Mouse (Mus musculus) cerebellum, adult 18-20 months (tissue): ENCODE data around the gene Tas2r119.
"Not testable (repeated sequence)": the region's sequence is repeated elsewhere in the genome, so short reads cannot be mapped to it uniquely, and the experiment has no call there.

Experiments used
- DNase-seq, 2 experiments: peaks; one replicate each; pipeline ENCODE4 v3.0.0; 2021

The Tas2r119 gene

DNA sequence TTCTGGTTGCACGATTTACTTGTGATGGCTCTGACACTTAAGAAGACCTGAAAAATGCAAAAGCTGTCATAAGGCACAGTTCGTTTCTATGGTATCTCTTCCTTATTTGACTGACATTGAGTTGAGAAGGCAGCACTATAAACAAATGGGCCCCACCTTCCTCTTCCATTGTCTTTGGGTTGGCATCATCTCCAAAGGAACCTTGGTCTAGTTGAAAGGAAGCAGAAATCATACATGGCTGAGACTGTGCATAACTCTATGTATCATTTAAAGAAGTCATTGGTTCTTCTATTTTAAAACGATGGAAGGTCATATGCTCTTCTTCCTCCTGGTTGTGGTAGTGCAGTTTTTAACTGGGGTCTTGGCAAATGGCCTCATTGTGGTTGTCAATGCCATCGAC is at the start of gene Tas2r119:
Gene Tas2r119, plus strand, starts transcription at position 301 of the 400 bp plus-strand sequence.
- no peak for DNase-seq

DNA sequence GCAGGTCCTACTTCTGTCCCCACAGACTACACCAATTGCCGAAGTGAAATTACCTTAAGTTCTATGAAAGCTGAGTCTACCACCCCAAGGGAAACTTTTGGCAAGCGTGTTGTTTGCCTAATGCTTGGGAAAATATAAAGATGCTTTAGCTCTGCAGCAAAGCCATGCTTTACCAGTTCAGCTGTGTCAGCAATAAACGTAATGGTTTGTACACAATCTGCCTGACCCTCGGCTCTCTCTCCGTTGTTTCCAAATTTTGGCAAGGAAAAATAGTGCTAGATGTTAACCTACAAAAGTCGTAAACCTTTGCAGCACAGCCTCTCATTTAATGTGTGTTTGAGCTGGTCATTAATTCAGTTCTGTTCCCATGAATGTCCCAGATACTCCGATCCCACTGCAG is 44.8 kb upstream of the Tas2r119 start:
- no peak for DNase-seq

DNA sequence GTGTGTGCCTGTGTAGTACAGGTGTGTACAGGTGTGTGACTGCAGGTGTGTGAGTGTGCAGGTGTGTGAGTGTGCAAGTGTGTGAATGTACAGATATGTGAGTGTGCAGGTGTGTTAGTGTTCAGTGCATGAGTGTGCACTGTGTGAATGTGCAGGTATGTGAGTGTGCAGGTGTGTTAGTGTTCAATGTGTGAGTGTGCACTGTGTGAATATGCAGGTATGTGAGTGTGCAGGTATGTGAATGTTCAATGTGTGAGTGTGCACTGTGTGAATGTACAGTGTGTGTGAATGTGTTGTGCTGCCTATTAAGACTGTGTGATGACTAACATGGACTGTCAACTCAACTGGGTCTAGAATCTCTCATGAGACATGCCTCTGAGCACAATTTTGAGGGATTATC is 35.4 kb upstream of the Tas2r119 start:
- DNase-seq: no peak

DNA sequence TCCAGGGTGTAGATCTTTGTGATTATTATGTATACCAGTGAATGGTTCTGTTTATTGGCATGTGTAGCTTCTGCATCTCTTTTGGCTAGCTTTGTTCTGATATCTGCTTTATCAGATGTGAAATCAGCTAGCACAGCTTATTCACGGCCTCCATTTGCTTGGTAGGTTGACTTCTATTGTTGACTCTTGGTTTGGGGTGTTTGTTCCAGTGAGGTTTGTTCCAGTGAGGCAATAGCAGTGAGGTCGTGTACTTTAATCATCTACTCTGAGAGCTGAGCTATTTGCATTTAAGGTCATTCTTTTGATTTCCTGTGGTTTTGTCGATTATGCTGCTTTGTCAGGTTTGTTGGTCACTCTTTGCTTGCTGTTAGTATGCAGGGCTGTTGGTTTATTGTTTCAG is 32.8 kb upstream of the Tas2r119 start:
- no peak for DNase-seq

DNA sequence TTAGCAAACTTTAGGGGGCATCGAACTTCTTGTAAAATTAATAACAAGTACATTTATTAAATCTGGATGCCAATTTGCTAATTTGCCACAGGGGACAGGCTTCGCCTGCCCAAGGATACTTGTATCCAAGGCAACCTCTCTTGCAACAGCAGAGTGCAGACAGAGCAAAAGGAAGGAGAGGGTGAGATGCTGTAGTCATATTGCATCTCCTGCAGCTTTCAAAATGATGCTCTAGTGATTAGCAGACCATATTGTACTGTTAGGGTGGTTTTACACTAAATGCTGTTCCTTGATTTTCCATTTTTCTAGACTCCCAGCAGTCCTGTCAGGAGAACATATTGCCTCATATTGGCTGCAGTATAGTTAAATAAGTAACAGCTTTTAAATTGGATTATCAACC is 23.7 kb upstream of the Tas2r119 start:
- no peak for DNase-seq

DNA sequence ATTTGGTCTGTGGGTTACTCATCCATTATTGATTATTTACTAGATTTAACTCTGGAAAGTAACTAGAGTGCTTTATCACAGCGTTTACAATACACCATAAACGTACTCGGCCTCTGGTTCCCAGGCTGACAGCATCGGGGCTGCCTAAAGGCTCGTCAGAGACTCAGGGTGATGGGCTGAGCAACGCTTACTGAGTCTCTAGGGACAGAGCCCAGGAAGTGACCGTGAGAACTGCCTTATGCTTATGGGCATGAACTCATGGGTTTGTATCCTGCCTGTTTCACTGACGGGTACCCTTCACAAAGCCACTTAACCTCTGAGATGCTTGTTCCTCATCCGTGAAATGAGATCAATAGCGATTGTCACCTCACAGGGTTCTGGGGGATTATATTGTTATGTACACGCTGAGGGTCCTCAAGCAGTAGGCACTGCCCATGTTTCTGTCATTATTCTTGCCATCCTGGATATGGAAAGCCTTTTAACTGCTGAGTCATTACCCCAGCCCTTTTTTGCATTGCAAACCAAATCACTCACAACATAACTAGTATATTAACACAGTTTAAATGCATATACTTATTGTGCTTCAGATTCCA is 23.1 kb upstream of the Tas2r119 start:
- no peak for DNase-seq

DNA sequence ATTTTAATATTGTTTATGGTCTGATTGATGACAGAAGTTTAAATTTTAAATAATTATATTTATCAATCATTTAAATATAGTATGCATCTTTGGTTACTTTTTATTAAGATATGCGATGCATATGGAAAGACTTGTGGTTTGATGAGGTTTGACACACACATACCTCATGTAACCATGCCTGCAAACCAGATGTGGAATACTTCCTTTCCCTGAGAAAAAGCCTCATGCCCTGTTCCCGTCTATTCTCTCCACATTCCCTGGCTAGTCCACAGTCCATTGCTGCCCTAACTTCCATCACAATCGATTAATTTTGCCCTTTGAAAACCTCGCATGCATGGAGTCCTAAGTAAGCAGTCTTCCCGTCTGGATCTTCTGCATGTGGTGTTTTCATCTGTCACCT is 21.0 kb upstream of the Tas2r119 start:
- DNase-seq: no peak

DNA sequence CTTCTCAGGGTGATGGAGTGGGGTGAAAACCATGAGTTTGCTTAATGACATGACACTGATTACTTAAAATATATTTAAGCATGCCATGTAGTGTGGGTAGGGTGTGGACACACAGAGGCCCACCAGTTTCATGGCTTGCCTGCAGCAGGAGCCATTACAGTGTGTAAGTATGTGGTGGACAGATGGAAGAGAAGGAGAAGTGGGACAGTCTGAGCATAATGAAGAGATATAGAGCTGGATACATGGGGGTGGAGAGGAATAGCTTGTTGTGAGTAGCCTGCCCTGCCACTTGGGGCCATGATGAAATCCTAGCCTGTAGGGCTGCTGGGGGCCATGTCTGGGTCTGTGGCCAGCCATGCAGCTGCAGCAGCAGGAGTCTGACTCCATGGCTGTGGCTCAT is 16.8 kb upstream of the Tas2r119 start:
- DNase-seq: no peak

DNA sequence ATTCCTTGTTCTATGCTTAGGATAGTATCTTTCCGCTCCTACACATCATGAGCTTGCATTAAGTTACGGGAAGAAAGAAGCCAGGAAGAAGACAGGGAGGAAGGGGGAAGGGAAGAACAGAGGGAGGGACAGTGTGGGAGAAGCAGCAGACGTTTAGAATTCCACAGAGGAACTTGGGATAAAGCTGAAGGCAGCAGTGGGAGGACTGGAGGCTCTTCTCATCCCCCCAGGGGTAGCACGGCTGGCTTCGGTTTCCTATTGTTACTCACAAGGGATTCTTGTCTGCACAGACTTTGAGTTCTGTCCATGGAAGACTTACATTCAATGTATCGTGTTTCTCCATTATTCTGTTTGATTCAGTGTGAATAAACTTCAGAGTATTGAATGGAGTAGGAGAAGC is 5.3 kb upstream of the Tas2r119 start:
- no peak for DNase-seq

DNA sequence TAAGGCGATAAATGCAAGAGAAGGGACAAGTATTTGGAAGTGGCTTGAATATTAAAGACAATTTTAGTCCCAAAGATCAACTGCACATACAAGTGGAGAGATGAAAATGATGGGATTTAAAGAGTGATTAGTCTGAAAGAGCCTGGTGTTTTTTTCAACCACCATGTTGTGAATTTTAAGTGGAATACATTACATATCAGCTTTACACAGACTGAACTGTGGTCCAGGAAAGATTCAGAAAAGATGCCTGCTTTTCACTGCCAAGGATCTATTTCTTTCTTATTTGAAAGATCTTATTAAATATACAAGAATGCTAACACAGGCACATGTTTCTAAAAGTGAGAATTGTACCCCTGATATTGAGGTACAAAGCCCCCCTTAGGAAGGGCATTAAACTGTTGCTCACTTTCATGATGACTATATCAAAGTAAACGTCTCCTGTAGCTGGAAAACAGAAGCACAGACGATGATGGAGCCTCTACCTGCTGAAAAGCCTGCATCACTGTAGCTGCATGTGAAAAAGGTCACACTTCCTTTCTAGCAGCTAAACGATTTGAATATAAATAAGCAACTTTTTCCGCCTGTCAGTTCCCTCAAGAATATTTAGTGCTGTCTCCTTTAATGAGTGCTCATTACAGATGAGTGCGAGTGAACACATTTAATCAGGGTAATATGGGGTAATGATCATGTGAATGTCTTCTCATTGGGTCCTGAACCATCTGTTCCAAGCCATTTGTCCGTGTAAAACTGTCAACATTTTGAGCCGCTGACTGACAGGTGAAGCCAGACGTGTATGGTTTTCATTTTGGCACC is 4.7 kb upstream of the Tas2r119 start:
- DNase-seq: no peak

DNA sequence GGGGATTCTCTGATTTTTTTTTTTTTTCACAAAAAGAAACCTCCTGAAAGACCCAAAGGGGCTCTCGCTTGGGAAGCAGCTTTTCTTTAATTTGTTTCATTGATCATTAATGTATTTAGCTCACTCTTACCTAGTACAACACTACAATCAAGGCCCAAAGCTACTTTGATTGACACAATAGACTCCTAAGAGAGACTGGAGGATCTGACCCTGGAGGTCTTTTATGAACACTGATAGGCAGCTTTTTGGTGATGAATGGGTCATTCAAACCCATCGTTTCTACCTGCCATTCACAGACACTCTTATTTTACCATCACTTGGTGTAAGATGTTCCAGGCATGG is 4.1 kb upstream of the Tas2r119 start:
- DNase-seq: no peak

DNA sequence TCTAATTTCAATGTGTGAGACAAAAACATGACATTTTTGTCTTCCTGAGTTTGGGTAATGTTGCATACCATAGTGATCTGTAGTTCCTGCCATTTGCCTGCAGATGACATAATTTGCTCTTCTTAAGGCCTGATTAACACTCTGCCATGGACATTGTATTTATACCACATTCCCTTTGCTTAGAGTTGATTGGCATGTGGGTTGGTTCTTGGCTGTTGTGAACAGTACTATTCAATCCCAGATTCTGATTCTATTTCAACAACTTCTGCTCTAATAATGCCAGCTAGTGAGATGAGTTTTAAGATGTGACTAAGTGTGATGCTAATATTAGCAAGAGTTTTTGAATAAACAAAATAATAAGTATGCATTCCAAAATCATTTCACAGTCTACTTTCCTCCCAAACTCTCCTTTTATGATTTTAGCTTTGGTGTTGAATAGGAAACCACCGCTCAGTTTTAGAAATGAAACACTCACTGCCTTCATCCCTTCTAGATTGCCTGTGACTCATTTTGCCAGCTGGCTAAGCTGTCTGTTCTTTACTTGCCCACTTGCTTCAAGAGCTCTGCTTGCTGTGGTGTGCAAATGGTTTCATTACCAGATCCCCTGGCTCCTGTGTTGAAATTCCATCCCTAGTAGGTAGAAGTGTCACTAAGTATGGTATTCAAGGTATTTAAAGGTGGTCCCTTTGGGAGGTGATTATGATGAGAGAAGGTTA is 3.1 kb downstream of the Tas2r119 start:
- no peak for DNase-seq

DNA sequence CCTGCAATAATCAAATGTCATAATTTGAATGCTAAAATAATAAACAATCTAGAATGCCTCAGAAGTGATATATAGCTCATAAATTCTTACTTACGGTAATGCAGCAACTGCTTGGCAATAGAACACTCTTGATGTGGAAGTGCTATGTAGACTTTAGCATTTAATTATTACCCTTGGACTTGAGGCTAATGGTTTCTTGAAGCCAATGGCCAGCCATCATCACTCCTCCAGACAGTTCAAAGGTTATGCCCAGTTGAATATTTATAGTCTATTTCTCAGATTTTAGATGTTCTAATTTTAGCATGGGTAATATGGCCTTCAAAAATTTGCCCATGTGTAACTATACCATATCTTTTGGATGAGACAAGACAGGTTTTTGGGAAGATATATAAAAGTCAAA is 4.9 kb downstream of the Tas2r119 start:
- DNase-seq: no peak

DNA sequence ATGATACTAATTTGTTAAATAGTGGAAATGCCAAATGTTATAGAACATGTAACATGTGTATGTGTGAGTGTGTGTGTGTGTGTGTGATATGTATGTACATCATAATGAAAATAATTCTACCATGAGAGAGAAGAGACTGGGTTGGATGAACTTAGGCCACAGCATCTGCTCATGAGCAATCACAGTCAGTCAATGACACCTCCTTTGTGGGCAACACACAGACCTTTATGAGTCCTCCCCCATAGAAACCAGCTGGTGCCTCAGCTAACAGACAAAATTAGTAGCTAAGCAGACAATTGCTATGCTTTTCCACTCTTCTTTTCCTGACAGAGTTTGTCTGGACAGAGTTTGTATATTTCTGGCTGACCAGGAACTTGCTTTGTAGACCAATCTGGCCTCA is 7.9 kb downstream of the Tas2r119 start:
- no peak for DNase-seq

DNA sequence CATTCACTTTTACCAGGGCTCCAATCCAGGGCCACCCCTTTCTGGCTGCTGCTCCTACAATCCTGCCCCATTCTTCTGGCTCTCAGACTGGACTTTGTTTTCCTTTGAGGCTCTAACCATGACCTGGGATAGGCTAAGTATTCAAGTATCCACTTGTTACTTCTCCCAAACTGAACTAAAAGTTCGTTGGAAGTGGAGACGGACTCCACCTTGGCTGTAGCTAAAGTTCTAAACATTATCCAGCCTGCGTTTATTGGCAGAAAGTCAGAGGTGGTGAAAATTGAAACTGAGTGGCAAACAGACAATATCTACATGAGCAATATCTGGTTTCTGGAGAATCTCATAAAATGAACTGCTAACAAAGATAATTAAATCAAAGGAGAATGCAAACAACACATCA is 12.8 kb downstream of the Tas2r119 start:
- no peak for DNase-seq

DNA sequence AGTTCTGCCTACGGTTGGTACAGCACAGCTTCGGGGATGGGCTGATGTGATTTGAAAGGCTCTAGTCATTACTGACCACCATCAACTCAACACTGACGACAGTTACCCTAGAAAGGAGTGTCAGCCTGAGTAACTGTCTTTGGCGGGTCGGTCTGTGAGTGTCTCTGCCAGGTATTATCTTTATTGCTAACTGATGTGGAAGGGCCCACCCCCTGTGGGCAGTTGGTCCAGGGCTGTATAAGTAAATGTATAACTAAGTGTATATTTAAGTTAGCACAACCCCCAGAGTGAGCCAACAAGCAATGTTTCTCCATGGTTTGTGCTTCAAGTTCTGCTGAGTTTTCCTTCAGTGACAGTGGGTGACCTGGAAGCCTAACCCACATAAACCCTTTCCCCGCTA is 13.3 kb downstream of the Tas2r119 start:
- DNase-seq: no peak

DNA sequence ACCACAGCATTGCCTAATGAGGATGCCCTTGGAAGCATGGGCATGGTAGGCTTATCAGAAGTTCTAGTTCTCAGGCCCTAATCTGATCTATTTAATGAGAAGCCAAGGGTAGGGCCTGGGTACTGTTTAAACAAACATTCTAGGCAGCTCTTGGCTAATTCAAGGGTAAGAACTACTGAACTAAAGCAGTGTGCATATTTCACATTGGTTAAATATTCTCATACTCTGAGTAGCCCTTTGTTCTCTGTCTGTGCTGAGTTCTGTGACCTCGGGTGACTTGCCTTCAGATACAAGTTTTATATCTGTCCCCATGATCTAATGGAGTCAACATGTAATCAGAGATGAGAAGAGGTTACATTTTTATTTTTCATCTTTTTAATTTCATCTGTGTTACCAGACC is 15.9 kb downstream of the Tas2r119 start:
- DNase-seq: no peak

DNA sequence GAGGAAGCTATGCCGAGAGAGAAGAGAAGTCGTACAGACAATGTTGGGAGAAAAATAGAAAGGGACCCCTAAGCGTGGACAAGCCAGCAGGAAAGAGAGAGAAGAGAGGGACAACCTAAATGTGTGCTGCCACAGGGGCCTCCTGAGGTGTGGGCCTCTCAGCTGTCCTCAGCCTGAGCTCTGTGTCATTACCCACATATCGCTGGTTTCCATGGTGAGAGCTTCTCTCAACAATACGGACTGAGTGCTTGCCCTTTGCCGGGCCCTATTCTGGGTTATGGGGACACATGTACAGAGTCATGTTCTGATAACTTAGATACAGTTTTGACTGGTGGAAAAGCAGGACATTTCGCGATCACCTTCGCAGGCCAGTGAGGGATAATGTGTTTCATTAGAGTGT is 21.0 kb downstream of the Tas2r119 start:
- DNase-seq: no peak

DNA sequence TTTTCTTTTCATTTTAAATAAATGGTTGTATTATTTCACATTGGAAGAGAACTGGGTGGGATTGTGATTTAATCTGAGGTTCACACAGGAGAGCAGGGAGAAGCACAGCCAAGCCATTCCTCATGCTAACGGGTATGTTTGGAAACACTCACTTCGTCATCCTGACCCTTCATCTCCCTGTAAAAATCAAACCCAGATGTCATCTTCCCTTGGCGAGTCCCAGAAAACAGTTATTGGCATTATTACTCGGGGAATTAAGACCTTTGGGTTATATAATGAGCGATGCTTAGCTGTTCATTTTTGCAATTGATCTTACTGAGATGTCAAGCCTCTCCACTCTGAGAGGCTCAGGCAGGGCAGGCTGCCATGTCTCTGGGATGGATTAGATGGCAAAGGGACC is 21.5 kb downstream of the Tas2r119 start:
- no peak for DNase-seq

DNA sequence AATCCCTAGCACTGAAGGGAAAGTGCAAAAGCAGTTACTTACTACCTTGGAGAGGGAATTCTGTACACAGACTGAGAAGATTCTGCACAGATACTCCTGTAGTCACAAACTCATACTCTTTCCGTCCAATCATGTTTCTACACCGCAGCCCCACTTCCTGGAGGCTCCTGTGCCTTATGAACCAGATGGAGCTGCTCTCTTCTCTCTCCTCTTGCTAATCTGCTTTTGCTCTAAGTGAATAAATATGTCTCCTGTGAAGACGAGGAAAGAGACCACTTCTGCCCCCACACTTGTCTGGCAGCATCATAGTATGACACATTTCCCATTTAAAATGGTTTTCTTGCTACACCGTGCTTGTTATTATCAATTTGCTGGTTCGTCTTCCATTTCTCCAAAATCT is 26.2 kb downstream of the Tas2r119 start:
- DNase-seq: no peak

DNA sequence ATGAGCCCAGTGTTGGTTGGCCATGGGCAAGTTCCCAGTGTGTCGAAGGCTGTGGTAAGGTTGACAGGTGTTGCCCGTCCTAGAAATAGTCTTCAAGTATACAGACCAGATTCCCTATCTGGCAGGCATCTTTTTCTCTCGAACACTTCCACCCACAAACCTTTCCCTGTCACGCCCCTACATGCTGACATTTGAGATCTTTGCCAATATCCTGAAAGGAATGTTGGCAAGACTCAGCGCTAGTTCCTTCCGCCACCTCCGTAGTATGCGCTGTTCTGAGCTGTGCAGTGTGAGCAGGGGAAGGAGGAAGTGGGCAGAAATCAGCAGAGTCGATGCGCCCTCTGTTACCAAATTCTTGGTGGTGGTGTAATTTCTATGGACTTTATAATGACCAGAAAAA is 27.8 kb downstream of the Tas2r119 start:
- DNase-seq: no peak

DNA sequence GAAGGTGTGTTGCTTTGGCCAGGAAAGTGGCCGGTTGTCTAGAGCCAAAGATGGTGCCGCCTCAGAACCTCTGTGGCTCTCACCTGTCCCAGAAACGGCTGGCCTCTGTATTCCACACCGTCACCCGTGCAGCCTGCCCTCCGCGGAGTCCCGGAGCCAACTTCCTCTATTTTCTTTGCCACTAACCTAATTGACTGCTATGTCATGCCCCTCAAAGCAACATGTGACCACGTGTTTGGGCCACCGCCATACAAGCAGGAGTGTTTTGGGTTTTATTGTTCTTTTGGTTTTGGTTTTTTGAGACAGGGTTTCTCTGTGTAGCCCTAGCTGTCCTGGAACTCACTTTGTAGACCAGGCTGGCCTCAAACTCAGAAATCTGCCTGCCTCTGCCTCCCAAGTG is 37.6 kb downstream of the Tas2r119 start:
- DNase-seq: not testable (repeated sequence)

DNA sequence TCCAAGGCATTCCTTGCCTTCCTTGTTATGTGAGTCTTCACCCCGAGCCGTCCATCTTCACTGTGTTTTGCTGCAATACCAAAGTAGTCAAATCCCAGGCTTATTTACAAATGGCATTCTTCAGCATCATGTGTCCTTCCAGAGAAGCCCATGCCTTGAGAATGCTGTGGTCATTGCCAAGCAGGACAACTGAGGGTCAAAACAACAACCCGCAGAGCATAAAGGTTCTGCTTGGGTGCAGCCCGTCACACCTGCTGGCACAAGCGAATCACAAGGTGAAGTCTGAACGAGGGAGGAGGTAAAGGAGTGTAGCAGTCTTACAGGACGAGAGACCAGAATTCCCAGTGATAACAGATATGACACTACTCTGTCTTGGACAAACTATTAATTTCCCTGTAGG is 45.9 kb downstream of the Tas2r119 start:
- DNase-seq: no peak

DNA sequence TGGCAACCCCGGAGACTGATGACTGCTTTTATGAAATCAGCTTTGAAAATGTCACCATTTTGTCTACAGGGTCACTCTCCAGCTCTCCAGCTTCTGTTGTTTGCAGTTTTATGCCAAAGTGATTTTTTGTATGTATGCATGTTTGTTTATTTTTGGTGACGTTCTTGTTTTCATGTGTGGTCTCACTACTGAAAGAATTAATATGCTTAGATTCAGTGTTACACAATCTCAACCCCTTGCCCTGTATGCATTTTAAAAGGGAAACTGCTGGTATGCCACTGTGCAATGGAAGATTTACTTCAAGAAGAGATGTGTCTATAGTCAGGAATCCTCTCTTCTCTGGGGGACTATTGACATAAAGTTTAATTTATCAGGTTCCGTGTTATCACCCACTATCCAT is 48.3 kb downstream of the Tas2r119 start:
- no peak for DNase-seq
